Mouse (Mus musculus): Measurements from ENCODE around the gene Pxmp2.

The Pxmp2 gene

DNA sequence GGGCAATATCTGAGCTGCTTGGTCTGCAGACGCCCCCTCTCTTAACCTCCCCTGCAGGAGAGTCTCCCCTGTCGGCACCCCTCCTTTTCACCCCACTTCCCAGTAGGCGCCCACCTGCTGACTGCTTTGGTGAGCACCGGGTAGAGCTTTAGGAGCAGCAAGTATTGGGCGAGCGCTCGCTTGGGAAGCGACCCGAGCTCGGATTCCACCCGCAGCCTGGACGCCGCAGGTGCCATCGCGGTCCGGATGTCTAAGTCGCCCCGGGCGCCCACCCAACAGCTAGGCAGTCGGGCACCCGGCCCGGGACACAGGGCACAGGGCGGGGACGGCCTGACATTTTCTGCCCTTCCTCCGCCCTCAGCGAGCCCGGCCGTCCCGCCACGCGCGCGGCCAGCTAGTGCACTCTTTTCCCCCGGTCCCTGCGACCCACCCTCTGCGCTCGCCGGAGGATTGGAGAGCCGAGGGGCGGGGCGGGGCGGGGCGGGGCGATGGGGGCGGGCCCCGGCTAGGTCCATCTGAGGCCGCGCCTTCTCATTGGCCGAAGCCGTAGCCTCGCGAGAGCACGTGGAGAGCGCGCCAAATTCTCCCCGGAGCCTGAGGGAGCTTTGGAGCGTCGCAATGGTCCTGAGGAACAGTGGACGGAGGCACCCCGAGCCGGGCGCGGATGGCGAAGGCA is at the start of gene Pxmp2, which contains the start of gene Pole:
TSS of gene Pxmp2 (minus strand) at position 417 of the 676 bp plus-strand sequence.
TSS of gene Pole (plus strand) at position 537 of the 676 bp plus-strand sequence.
- in situ Hi-C loops (cut with MboI; ENCODE audit: low pct_unique_long_range_greater_than_20kb in 1 of 2, low sequenced_read_pairs in 2 of 2, unreplicated experiment in 1 of 2), result no loop called here

GRCm38 (mm10) chr5:110330508-110330907 is 44.5 kb upstream of the Pxmp2 start:
- in situ Hi-C loops (cut with MboI; ENCODE audit: low pct_unique_long_range_greater_than_20kb in 1 of 2, low sequenced_read_pairs in 2 of 2, unreplicated experiment in 1 of 2), result no loop called here

- in situ Hi-C loops (cut with MboI; ENCODE audit: low pct_unique_long_range_greater_than_20kb in 1 of 2, low sequenced_read_pairs in 2 of 2, unreplicated experiment in 1 of 2), result no loop called here
Measured at GRCm38 (mm10) chr5:110313127-110313526, 27.1 kb upstream of the Pxmp2 start.

DNA sequence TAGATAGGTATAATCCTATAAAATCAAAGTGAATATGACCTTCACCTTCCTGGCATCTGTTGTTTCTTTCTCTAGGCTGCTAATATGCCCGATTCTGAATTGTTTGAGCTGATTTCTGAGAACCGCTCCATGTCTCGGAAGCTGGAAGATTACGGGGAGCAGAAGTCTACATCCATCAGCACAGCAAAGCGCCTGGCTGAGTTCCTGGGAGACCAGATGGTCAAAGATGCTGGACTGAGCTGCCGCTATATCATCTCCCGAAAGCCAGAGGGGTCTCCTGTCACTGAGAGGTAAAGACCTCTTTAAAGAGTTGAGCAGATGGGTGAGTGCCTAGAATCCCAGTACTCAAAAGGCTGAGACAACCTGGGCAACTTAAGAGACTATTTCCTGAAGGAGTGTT is 22.9 kb upstream of the Pxmp2 start:
- in situ Hi-C loops (cut with MboI; ENCODE audit: low pct_unique_long_range_greater_than_20kb in 1 of 2, low sequenced_read_pairs in 2 of 2, unreplicated experiment in 1 of 2), result no loop called here

DNA sequence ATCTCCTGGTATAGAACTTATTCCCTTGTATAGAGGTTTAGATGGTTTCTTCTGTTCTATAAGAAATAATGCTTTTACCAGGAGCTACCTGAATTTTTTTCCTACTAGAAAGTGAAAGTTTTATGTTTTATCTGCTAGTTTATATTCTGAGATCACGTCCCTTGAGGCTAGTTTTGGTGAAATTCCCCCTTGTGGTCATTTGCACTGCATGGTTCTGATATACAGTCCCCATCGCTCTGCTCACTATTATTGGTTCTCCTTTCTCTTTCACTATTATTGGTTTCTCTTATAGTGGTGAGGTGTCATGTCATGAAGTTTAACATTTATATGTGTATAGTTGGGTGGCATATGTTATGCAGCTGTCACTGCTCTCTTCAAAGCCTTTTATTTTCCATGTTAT is 14.6 kb upstream of the Pxmp2 start:
- in situ Hi-C loops (cut with MboI; ENCODE audit: low pct_unique_long_range_greater_than_20kb in 1 of 2, low sequenced_read_pairs in 2 of 2, unreplicated experiment in 1 of 2), result no loop called here

- in situ Hi-C loops (cut with MboI; ENCODE audit: low pct_unique_long_range_greater_than_20kb in 1 of 2, low sequenced_read_pairs in 2 of 2, unreplicated experiment in 1 of 2), result no loop called here
Measured at GRCm38 (mm10) chr5:110296637-110297036, 10.7 kb upstream of the Pxmp2 start.

DNA sequence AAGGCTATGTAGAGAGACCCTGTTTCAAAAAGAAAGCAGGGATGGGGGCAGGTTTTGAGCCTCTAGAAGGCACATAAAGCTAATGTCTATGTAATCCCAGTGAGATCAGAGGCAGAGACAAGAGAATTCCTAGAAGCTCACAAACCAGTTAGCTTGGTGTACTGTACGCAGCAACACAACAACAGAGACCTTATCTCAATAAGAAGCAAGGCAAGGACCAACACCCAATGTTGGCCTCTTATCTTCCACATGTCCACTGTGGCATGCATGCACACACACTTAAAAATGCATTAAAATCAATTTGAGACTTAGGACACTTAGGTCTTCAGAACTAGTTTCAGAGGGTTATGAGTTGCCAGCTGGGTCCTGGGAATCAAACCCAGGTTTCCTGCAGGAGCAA is 5.7 kb upstream of the Pxmp2 start:
- in situ Hi-C loops (cut with MboI; ENCODE audit: low pct_unique_long_range_greater_than_20kb in 1 of 2, low sequenced_read_pairs in 2 of 2, unreplicated experiment in 1 of 2), result no loop called here

DNA sequence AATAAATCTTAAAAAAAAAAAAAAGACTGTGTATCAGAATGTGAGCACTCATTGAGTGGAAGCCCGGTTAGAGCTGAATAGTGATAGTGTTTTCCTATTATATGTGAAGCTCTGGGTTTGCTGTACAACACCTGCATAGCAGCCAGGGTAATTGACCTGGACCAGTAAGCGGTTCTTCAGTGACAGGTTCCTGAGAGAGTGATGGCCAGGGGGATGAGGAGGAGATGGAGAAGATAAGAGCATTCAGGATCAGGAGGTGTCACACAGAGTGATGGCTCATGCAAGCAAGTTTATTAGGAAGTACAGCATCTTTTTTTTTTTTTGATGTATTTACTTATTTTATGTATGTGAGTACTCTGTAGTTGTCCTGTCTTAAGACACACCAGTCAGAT is 1.1 kb upstream of the Pxmp2 start:
- in situ Hi-C loops (cut with MboI; ENCODE audit: low pct_unique_long_range_greater_than_20kb in 1 of 2, low sequenced_read_pairs in 2 of 2, unreplicated experiment in 1 of 2), result no loop called here

DNA sequence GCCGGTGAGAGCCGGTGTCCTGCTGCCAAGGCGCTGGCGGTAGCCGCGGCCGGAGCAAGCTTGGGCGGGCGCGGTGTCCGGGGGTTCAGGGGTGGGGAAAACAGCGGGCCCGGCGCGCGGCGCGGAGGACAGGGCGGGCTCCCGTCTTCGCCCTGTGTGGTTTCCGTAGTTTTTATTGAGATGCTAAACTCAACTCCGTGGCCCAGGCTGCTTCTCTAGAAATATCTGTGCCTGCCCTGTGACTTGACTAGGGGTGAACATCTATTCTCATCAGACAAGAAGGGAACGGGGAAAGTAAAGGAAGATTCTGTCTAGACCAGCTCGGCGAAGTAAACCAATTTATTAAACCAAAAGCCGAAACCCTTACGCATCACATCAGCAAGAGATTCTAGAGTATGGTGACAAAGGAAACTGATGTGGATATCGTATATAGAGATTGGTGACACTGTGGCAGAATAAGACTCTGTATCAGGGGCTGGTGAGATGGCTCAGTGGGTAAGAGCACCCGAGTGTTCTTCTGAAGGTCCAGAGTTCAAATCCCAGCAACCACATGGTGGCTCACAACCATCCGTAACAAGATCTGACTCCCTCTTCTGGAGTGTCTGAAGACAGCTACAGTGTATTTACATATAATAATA is 579 bp upstream of the Pxmp2 start:
- in situ Hi-C loops (cut with MboI; ENCODE audit: low pct_unique_long_range_greater_than_20kb in 1 of 2, low sequenced_read_pairs in 2 of 2, unreplicated experiment in 1 of 2), result no loop called here

DNA sequence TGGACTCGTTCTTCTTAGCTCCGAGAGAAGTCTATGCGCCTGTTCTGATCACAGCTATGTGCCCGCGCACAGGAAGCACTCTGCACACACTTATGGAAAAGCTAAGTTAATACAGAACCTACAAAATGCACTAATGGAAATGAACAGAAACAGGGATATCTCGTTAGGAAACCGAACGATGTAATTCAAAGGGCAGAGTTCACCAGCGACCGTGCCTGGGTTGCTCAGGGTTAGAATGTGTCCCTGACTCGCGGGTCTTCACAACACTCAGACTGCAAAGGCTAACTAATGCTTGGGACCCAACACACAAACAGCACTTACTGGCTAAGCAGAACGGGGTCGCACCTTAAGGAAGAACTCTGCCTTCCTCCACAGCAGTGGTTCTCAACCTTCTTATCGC is 830 bp downstream of the Pxmp2 start:
- in situ Hi-C loops (cut with MboI; ENCODE audit: low pct_unique_long_range_greater_than_20kb in 1 of 2, low sequenced_read_pairs in 2 of 2, unreplicated experiment in 1 of 2), result no loop called here

DNA sequence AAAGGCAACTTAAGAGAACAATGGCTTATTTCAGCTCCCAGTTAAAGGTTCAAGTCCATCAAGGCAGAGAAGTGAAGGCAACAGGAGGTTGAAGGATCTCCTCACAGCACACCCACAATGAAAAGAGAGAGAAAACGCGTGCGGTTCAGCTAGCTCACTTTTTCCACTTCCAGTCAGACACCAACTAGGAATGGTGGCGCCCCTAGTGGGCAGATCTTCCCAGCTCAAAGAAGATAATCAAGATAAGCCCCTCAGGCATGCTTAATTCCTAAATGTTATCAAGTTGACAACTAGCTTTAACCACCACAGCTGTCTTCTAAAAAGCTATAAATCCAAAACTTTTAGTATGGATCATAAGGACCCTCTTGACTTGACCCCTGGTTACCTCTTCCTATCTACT is 1.4 kb downstream of the Pxmp2 start:
- in situ Hi-C loops (cut with MboI; ENCODE audit: low pct_unique_long_range_greater_than_20kb in 1 of 2, low sequenced_read_pairs in 2 of 2, unreplicated experiment in 1 of 2), result no loop called here

- in situ Hi-C loops (cut with MboI; ENCODE audit: low pct_unique_long_range_greater_than_20kb in 1 of 2, low sequenced_read_pairs in 2 of 2, unreplicated experiment in 1 of 2), result no loop called here
Measured at GRCm38 (mm10) chr5:110281984-110282383, 4.0 kb downstream of the Pxmp2 start.

GRCm38 (mm10) chr5:110276910-110277309 is 9.1 kb downstream of the Pxmp2 start:
- in situ Hi-C loops (cut with MboI; ENCODE audit: low pct_unique_long_range_greater_than_20kb in 1 of 2, low sequenced_read_pairs in 2 of 2, unreplicated experiment in 1 of 2), result no loop called here

DNA sequence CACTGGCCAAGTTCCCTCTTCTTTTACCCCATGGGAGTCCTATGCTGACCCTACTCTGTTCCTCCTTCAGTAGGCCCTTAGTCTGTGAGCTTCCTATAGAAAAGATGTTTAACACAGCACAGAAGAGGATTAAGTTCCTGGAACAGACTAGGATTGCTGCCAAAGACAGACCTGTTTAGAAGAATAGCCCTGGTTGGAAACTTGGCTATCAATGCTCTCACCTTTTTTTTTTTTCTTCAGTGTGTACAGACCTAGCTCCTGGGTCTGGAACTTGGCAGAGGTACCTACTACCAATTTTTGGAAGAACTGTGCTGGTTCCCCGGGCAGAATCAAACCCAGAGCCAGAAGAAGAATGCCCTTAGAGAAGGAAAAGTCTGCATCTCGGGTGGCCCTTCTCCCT is 9.6 kb downstream of the Pxmp2 start:
- in situ Hi-C loops (cut with MboI; ENCODE audit: low pct_unique_long_range_greater_than_20kb in 1 of 2, low sequenced_read_pairs in 2 of 2, unreplicated experiment in 1 of 2), result no loop called here

DNA sequence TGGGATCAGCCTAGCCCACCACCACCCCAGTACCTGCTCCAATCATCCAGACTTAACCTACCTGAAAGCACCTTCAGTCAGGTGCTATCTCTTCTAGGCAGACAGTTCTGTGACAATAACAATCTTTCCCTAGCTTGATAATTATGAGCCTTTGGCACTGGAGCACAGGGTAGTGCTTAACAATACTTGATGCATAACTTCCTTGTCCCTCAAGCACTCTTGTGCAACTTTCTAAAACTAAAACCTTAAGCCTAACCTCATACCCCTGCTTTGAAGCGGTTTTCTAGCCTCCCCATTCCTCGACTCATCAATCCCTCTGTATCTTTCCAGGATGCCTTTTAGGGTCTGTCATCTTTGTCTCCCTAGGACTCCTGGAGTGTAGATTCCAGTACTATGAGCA is 11.1 kb downstream of the Pxmp2 start:
- in situ Hi-C loops (cut with MboI; ENCODE audit: low pct_unique_long_range_greater_than_20kb in 1 of 2, low sequenced_read_pairs in 2 of 2, unreplicated experiment in 1 of 2), result no loop called here

GRCm38 (mm10) chr5:110274147-110274546 is 11.8 kb downstream of the Pxmp2 start:
- in situ Hi-C loops (cut with MboI; ENCODE audit: low pct_unique_long_range_greater_than_20kb in 1 of 2, low sequenced_read_pairs in 2 of 2, unreplicated experiment in 1 of 2), result no loop called here

DNA sequence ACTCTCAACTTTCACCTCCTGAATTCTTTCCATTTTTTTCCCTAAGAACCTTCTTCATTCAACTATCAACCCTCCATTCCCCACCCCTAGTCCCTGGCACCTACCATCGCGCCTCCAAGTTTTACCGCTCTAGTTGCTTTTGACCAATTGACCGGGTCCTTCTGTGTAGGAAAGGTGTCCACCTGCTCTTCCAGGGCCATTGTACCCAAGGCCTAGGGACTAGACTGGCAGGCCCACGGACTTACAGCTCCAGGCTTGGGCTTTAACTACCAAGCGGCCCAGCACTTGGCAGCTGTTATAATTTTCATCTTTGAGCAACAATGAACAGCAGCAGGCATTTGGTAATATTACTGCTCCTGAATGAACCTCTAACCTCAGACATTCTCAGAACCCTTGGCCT is 15.7 kb downstream of the Pxmp2 start:
- in situ Hi-C loops (cut with MboI; ENCODE audit: low pct_unique_long_range_greater_than_20kb in 1 of 2, low sequenced_read_pairs in 2 of 2, unreplicated experiment in 1 of 2), result no loop called here

GRCm38 (mm10) chr5:110269141-110270101 is 16.6 kb downstream of the Pxmp2 start, which contains the start of gene Pgam5:
Pgam5 (minus strand) TSS chr5:110269913.
- in situ Hi-C loops (cut with MboI; ENCODE audit: low pct_unique_long_range_greater_than_20kb in 1 of 2, low sequenced_read_pairs in 2 of 2, unreplicated experiment in 1 of 2), result no loop called here

DNA sequence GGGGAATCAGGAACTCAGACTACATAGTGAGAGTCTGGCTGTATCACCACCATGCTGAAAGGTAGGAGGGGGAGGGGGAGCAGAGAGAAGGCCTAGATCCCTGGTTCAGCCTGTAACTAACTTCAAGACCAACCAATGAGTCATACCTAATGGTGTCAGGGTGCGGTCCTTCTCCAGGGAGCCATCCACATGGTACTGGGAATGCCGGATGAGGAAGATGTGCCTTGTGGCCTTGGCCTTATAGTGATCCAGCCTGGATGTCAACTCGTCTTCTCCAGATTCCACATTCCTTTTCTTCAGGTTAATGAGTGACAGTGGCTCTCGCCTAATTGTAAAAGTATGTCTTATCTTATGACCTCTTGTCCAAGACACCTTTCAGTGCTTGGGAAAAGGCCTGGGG is 19.0 kb downstream of the Pxmp2 start:
- in situ Hi-C loops (cut with MboI; ENCODE audit: low pct_unique_long_range_greater_than_20kb in 1 of 2, low sequenced_read_pairs in 2 of 2, unreplicated experiment in 1 of 2), result no loop called here

Data from mouse embryonic stem cell (cell line).